Mouse (Mus musculus) spleen, adult 12 weeks (tissue): Measurements from ENCODE around the gene AU022252.

Experiments used
- DNase-seq: peaks from one replicate; pipeline ENCODE4 v3.0.0; 2022; ENCODE audit warnings: low spot score

Gene AU022252

DNA sequence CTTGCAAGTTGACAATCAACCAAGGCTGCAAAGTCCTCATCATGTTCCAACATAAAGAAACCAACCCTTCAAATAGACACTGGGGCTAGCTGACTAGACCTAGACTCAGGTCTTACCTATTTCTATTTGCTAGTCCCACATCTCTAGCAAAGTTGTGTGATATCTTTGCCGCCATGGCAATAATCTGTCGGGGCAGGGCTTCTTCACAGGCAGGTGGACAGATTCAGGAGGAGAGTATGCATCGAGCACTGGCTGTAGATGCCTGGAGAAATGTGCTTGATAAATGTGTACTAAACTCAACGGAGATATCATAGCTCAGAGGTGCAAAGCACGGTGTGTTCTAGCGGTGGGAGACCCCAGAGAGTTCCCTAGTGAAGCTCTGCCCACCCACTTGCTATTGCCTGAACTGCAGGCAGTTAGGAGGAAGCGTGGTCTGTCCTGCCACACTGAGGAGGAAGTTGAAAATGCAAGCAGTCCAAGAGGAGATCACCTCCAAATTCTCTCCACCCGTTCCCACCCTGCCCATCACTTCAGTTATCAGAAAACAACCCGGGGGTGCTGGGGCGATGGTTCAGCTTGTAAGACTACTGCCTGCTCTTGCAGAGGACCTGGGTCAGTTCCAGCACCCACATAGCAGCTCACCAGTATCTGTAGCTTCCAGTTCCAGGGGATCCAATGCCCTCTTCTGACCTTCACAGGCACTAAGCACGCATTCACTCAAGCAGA is 44.3 kb downstream of the AU022252 start:
- DNase-seq: peak; percentile 60

DNA sequence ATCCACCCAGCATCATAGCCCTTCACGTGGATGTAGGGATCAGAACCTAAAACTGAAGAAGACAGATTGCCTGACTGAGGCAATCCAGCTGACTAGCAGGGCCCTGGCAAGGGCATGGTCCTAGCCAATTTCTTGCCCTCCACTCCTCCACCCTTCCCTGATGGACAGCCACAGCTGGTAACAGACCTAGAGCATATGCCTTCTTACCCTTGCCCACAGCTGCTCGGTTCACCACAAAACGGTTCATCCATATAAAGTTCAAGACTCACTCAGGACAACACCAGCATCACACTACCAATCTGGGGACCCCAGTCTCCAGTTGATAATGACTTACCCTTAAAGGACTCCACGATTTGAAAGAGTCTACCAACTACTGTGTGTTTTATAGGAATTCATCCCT is 46.7 kb downstream of the AU022252 start:
- no peak for DNase-seq

DNA sequence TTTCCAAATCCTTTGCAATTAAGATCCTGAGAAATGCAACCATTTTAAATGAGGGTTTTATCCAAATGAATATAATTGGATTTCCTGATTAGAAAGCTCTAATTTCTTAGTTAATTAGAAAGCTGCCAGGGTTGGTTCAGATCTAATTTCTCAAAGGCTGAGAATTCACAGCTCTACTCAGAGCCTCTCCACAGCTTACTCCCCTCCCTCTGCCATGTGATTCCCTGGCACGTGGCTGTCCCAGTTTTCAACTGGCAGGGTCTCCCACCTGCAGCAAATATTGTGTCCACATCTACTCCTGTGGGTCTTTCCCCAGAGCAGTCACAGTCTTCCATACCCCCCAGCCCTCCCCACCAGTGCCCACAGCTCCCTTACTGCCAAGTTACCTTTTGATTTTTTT is 49.0 kb downstream of the AU022252 start:
- DNase-seq: no peak

DNA sequence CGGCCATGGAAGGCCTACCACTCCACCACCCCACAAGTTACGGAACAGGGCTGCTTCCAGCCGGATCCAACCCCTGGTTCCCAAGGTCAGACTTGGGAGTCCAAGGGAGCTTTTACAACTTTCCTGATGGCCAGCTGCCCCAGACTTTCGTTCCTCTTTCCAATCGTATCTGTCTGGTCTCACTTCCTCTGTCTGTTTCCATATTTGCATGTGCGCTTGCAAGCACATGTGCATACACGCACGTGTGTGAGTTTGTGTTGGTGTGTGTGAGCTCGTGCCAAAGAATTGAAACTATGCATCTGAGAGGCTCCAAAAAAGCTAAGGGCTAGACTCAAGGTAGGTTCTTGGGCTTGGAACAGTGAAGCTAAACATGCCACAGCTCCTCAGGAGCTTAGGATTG is 51.1 kb downstream of the AU022252 start:
- DNase-seq: peak; percentile 30

DNA sequence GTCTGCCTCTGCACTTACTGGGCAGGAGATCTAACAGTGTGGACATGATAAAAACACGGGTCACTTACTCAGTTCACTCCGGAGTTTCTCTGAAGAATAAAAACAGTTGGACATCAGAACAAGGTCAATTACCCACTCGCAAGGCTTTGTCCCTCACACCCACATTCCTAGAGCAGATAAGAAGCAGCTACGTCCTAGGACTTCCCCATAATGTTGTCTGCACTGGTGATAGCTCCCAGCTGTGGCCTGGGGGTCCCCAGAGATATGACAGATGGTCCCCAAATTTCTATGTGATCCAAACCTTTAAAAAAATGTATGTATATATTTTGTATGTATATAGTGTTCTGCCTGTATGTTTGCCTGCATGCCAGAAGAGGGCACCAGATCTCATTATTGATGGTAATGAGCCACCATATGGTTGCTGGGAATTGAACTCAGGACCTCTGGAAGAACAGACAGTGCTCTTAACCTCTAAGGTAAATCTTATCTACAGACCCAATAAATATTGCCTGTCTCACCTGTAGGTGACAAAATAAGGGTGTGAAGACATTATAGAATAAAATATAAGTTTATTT is 52.3 kb downstream of the AU022252 start:
- DNase-seq: no peak

DNA sequence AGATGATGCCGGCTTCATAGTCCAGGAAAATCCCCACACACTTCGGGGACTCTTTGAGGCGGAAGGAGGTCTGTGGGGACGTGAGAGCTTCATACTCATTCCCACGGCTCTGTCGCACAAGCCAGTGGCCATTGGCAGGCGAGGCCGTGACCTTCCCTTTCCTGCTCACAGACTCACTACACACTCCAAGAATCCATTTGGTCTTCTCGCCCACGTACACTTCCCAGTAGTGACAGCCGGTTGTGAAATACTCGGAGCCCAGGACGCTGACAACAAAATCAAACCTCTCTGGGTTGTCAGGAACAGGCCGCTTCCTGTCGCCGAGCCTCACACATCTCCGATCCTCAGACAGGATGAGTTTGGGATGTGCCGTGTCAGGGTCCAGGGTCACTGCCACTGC is 54.2 kb downstream of the AU022252 start:
- DNase-seq: no peak

DNA sequence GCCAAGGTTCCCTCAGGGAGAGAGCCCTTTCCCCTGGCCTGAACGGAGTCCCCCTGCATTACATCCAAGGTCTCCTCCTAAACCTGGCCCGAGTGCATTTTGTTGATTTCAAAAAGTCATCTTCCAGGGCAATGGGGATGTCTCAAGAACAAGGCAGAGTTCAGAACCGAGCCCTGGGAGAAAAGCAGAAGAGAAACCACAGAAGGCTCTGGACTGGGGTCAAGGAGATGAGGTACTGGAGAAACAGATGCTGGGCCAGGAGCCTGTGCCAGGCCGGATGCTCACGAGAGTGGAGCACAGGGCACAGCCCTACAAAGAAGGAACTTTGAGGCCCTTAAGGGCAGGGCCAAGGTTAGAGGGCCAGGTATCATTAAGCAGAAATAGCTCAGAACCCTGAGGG is 54.8 kb downstream of the AU022252 start:
- DNase-seq: no peak

DNA sequence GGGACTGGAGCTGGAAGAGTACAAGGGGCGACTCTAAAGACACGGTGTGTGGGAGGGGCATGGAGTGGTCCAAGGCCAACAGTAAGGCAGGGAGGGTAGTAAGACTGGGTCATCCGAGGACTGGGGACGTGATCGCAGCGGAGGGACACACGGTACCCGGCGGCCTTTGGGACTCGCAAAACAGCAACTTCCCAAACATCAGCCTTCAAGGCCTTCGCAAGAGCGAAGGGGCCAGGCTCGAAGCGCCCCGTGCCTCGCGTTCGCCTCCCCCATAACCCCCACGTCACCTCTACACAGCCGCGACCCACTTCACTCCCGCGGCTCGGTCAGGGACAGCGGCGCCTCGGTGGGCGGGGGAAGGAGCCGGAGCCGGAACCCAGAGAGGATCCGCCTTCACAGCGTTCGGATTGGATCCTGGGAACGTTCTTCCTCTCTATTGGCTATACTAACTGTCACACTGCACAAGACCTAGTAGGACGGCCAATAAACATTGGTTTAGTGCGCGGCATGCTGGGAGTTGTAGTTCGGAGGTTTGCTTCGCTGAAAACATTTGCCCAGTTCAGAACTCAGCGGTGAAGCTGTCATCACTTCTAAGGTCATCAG is 58.6 kb downstream of the AU022252 start, which contains the start of gene Zfp691:
TSS of gene Zfp691 (minus strand) at position 345 of the 603 bp plus-strand sequence.
- DNase-seq: peak; percentile 88

DNA sequence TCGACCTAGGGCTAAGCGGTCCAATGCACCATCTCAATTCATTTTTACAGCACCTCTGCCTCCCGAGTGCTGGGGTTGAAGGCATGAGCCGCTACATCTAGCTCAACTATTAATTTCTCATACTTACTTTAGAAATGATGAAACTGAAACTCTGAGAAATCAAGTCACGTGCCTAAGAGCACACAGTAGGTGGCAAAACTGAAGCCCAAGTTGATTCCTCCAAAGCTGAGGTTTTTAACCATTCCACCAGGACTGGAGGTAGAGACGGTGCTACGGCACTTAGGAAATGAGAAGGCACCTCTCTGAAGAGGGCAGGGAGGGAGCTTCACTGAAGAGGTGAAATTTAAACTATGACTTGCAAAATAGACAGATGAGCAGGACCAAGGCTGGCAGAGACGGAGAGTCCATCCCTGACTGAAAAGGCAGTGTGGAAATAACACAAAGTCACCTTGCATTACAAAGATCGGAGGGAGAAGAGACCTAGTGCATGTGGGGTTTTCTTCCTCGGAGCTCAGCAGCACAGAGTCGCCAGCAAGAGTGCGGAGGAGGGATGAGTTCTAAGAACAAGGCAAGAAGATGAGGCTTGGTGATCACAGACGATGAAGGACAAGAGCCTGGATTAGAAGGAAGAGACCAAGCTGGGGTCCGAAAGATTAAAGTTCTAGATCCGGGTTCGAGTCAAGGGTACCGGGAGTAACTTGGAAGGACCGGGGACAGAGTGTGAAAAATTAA is 59.4 kb downstream of the AU022252 start:
- DNase-seq: no peak

DNA sequence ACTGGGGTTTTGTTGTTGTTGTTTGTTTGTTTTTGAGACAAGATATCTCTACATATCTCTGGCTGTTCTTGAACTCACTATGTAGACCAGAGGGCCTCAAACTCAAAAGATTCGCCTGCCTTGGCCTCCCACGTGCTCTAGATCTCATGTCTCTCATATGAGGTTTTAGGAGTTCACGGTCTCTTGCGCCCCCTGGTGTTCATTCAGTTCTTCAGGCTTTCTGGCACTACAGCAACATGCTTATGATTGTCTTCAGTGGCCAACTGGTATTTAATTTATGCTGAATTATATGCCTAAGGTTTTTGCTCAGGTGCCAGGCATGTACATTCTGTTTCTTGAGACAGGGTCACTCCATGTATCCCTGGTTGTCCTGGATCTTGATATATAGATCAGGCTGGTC is 64.8 kb downstream of the AU022252 start:
- DNase-seq: peak; percentile 67

DNA sequence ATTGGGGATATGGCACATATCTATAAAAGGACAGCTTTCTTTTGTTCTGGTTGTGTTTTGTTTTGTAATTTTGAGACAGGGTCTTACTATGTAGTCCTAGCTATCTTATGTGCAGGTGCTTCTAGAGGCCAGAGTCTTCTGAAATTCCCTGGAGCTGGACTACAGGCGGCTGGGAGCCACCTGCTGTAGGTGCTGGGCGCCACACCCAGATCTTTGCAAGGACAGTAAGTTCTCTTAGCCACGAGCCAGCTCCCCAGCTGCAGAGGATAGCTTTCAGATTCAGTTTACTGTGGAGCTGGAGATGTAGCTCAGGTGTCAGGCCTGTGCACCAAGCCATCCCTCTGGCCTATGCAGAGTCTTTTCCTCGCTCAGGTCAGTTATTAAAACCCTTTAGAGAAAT is 65.4 kb downstream of the AU022252 start:
- no peak for DNase-seq

DNA sequence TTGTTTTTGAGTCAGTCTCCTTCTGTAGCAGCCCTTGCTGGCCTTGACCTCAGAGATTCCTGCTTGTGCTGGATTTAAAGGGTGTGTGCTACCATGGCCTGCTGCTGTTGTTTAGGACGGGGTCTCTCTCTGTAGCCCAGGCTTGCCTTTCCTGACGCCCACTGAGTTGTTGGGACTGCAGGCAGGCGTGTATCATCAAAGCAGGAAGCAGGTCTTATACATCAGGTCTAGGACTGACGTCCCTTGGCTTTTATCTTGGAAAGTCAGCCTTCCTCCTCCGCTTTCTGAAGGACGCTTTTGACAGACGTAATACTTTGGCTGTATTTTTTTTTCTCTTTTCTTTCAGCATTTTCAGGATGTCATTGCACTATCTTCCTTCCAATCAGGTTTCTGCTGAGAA is 66.6 kb downstream of the AU022252 start:
- DNase-seq: no peak

DNA sequence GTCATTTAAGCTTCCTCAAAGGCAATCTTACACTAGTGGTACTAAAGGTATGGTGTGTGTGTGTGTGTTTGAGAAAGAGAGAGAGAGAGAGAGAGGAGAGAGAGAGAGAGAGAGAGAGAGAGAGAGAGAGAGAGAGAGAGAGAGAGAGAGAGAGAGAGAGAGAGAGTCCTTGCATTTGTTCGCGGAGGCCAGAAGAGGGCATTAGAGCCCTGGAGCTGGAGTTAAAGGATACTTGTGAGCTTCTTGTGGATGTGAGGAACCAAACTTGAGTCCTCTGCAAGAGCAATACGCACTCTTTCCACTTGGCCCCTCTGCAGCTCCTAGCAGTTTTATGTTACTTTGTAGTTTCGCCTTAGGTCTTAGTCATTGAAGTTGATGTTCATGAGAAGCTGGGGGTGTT is 69.5 kb downstream of the AU022252 start:
- no peak for DNase-seq

DNA sequence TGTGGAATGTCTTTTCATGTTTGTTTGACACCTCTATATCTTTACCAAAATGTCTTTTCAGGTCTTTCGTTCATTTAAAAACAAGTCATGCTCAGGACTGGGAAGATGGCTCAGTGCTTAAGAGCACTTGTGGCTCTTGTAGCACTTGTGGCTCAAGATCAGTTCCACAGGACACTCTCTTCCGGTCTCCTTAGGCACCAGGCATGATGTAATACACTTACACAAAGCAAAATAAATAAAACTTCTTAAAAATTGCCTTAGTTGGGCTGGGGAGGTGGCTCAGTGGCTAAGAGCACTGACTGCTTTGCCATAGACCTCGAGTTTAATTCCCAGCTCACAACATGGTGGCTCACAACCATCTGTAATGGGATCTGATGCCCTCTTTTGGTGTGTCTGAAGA is 71.2 kb downstream of the AU022252 start:
- no peak for DNase-seq

DNA sequence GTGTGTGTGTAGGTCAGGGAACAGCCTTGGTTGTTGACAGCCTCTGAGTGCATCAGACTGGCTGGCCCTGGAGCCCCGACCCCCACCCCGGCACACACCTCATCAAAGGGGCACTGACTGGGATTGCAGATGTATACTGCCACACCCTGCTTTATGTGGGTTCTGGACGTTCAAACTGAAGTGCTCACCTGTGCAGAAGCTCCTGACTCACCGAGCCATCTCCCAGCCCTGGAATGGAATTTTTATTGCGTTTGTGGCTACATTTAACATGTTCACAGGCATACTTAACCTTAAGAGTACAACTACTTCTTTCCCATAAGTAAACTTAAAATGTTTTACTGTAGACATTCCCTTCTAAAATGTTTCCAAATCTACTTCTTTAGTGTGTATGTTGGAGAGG is 74.6 kb downstream of the AU022252 start:
- DNase-seq: no peak

DNA sequence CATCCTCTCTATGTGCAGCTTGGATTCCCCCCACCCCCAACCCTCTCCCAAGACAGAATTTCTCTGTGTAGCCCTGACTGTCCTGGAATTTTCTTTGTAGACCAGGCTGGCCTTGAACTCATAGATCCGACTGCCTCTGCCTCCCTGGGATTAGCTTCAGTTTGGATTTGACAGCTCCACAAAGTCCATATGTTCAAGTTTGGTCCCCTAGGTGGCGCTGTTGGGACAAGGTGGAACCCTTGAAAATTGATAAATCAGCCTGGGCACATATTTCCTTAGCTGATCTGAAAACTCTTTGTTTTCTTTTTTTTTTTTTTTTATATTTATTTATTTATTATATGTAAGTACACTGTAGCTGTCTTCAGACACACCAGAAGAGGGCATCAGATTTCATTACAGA is 75.3 kb downstream of the AU022252 start:
- DNase-seq: peak; percentile 54
